Mouse (Mus musculus) 3T3-L1 (cell line): ENCODE results near the gene Tmc7.
A peak's percentile ranks its signal among the peaks of the same experiment; 100 is the strongest.

Experiments used
- DNase-seq: peaks from one replicate; pipeline ENCODE4 v3.0.0-alpha.2; 2015; ENCODE audit warnings: low read depth, low spot score

The Tmc7 gene

GRCm38 (mm10) chr7:118585856-118586255 is 1.3 kb upstream of the Tmc7 start:
- no peak for DNase-seq

DNA sequence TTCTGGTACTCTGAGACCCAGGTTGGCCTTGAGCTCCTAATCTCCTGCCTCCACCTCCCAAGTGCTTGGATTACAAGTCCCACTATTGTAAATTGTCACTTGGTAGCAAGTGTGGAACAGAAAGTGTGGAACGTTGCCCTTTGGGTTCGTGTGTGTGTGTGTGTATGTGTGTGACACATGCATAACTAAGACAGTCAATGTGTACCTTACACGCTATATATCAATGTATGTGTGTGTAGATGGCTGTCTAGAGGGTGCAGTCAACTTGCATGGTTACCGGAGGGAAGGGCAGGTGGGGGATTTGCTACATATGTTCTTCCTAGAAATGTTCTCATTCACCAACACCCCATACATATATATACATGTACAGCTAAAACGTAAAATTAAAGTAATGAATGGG is 390 bp upstream of the Tmc7 start:
- DNase-seq = no peak

GRCm38 (mm10) chr7:118583821-118584220 is 715 bp downstream of the Tmc7 start:
- DNase-seq = no peak

DNA sequence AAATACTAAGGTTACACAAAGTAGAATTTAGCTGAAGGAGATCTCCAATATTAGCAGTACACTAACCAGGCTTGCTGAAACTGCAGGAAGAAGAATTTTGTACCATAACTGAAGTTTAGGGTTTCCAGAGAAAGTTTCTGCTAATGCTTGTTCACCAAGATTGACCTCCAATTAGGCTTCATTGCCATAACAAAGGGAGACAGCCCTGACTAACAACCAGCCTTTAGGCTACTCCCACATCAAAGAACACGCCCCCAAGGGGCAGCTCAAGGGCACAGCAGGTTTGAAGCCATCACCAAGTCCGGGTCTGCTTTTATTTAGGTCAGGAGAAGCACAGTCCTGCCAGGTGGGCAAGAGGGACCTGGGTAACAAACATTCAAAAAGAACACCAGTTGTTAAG is 4.6 kb downstream of the Tmc7 start:
- DNase-seq = no peak

DNA sequence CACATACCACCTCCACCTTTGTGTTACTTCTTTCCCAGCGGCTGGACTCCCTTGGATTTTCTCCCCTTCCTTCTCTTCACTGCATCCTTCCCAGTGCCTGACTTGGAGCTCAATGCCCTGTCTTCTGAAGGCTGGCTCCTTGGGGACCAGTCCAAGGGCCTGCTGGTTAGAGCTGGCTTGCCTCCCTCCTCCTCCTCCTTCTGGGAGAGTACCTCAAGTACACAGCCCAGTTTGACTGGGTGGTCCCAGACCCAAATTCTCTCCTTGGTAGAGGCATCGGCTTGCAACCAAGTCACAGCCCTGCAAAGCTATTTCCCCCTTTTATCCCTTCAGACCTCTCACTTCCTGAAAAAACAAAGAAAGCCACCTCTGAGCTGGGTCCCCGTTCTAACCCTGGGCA is 6.3 kb downstream of the Tmc7 start:
- no peak for DNase-seq

DNA sequence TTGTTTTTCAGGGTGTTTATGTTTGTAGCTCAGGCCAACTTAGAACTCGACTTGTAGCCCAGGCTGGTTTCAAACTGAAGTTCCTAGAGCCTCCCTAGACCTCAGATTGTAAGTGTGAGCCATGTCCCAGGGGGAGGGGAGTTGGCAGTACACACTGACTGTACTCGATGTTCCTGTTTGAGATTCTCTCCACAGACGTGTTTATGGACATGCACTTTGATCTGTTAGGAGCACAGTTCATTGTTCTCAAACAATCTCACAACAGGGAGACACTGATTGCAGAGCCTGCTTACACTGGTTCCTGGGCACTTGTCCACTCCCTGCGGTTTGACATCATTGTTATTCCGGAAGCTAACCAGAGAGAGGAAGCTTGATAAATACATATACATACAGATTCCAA is 12.5 kb downstream of the Tmc7 start:
- no peak for DNase-seq

GRCm38 (mm10) chr7:118571350-118571749 is 13.2 kb downstream of the Tmc7 start:
- DNase-seq = no peak

DNA sequence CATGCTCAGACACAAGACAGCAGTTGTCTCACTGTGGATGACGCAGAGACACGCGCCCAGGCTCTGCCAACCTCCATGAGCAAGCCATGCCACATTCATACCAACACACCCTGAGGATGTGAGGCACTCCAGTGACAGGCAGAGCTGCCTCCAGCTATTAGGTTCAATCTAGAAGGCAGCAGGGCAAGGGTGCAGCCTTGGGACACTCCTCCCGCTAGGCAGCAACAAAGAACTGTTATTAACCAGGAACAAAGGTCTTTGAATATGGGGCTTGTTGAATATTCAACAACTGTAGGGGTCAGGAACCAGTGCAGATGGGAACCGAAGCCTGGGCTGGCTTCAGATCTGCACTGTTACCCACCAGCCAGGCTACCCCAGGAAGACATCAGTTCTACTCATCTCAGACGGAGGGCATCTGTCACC is 15.4 kb downstream of the Tmc7 start:
- DNase-seq = no peak

DNA sequence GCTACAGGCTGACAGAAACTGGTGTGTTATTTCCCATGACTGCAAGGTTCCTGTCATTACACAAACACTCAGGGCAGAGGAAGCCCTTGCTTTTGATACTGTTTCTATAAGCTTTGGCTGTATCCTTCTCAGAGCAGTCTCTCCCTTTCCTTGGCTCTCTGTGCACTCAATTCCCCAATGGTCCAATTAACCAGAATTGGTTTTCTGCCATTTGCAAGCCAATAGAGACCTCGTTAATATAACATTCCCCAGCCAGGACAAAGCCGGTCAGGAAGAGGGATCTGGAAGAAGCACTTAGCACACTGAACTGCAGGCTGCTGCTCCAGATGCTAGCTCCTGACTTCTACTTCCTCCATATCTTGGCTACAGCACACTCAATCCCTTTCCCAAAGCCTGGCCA is 30.2 kb downstream of the Tmc7 start:
- no peak for DNase-seq

- no peak for DNase-seq
These were observed 30.7 kb downstream of the Tmc7 start for GRCm38 (mm10) chr7:118553881-118554280.

DNA sequence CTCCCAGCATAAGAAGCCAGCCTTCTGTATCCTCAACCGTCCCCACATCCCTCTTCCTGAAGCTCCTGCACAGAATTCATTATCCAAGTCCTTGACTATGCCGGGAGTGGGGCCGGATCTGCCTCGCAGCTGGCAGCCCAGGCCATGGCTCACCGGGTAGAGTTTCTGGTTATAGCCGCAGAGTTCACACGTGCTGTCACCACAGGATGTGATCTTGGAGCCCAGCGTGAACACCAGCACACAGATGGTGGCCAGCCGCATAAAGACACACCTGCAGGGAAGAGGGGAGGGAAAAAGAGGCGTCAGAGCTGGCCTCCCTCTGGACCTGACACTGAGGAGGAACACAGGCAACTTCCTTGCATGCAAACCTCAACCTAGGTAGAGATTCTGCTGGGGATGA is 37.1 kb downstream of the Tmc7 start:
- DNase-seq = no peak

DNA sequence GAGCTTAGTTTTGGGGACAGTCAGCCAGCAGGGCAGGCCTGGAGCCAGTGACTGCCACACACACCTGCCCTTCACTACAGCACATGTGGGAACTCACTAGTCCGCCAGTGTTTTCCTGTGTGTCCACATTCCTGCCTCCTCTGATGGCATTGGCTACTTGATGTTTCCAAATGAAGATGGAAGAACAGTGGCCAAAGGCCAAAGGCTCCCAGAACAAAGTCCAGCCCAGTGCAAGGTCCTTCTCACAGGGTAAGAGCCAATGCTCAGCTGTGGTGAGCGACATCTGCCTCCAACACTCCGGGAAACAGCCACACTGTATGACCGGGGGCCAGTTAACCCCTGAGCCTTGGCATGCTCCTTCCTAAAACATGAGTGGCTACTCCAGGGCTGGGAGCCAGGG is 40.4 kb downstream of the Tmc7 start:
- DNase-seq = no peak

DNA sequence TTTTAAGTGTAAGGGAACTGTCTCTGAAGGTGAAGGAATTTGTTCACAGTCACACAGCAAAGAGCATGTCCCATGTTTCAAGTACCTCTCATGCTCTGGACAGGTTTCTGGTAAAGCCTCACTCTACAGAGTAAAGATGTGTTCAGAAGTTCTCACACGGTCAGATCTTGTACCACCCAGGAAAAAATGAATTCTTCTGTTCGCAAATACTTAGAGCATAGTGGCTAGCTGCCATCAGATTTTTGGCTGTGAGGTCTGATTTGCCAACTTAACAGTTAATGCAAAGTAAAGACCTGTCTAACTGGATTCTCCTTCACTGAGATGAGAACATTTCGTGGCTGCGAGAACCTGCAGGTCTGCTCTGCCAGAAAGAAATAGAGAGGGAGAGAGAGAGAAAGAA is 49.5 kb downstream of the Tmc7 start:
- no peak for DNase-seq

- DNase-seq = no peak
These were observed 50.2 kb downstream of the Tmc7 start for GRCm38 (mm10) chr7:118534326-118534725.

- peak; percentile 97 for DNase-seq
These were observed 51.4 kb downstream of the Tmc7 start, which contains the start of gene Coq7 for GRCm38 (mm10) chr7:118533178-118533578. Coq7 (minus strand) TSS chr7:118533356.

DNA sequence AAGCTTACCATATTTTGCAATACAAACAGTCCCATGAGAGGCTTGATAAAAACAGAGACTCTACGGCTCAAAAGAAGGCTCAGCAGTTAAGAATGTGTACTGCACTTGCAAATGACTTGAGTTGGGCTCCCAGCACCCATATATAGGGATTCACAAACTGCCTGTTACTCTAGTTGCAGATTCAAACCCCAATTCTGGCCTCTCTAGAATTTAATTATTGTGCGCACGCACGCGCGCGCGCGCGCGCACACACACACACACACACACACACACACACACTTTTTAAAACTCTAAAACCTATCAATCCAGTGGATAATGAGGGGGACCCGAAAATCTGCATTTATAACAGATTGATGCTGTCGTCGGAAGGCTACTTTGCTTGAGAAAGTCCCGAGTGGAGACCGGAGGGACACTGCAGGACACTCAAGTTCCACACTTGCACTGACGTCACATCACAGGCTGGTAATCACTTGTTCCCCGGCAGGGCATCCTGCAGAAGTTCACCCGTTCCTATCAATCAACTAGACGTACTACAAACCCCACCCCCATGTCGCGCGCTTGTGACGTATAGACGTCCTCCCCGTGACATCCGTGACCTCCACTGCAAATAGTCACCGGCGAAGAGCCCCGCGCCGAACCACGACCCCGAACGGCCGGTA is 51.9 kb downstream of the Tmc7 start:
- peak; percentile 95 for DNase-seq

DNA sequence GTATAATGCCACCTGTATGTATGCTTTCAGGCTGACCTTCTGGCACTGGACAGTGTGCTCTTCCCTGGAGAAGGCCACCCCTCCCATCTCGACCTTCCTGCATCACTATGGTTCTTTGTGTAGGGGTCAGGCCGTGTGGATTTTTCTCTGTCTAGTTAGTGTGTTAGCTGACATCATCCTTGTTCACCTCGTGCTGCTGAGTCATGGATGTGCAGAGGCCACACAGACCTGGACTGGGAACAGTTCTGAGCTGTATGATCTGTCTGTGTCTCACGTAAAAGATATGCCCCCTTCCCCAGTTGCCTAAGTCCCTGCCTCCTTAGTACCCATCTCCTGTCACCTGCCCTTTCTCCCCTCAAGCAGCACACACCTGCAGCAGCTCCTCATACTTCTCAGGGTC is 57.6 kb downstream of the Tmc7 start:
- peak; percentile 44 for DNase-seq

- no peak for DNase-seq
These were observed 62.5 kb downstream of the Tmc7 start for GRCm38 (mm10) chr7:118522077-118522476.

GRCm38 (mm10) chr7:118519661-118520060 is 64.9 kb downstream of the Tmc7 start:
- DNase-seq = no peak

DNA sequence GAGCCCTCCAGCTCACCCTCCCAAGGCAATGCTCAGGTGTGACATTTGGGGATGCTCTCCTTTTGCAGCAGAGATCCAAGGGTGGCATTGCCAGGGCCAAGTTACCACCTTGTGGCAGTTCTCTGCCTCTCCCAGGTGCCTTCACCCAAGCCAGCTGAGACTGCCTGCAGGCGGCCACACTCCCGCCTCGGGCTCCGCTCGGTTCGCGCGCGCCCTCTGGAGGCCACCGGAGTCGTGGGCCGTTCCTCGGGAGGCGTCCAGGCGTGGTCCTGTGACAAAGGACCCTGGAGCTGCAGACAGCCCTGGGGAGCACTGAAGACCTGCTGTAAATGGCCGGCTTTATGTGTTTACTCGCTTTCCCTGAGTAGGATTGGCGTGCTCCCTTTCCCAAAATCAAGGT is 65.8 kb downstream of the Tmc7 start:
- DNase-seq = peak; percentile 66

- DNase-seq = peak; percentile 70
These were observed 66.7 kb downstream of the Tmc7 start for GRCm38 (mm10) chr7:118517819-118518218.

DNA sequence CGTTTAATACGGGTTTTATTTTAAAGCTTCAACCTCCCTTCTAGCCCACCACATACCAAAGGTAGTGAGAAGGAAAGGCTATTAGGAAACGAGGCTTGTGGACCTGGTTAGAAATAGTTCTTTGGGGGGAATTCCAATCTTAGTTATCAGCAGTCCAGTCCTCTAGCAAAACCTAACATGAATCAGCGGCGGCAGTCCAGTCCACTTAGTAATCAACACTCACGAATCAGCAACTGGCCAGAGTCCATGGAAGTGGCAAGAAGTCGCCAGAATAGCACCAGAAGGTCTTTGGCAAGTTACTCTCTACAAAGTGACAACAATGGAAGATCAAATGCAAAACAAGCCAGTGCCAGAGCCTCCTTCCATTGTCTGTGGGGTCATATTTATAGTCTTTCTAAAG is 76.0 kb downstream of the Tmc7 start:
- DNase-seq = peak; percentile 77

GRCm38 (mm10) chr7:118503844-118504243 is 80.7 kb downstream of the Tmc7 start:
- DNase-seq = peak; percentile 45

DNA sequence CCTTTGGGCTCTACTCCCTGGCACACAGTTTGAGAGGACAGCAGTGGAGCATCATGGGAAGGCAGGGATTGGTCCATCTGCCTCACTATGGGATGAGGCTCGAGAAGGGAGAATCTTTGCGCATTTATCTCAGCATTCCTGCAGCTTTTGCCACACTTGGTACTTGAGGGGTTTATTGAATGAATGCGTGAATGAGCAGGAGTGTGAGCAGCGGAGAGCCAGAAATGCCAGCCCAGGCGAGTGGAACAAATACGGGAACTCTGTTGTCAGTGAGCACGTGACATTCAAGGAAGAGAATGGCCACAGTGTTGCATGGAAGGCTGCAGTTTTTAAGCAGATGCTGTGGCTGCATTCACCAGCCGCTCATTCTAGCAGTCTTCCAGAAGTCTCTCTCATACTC is 82.2 kb downstream of the Tmc7 start:
- no peak for DNase-seq
